Mouse (Mus musculus) kidney, embryonic 15.5 days (tissue): ENCODE data around the gene Efcab11. TPM values are rescaled to one million over a fixed set of nuclear protein-coding genes. Genes with fewer than 3 reads are reported as not detected.

Source experiments
- ATAC-seq: fragments of 200-750 bp; cut with Nextera tagmentation; replicated peaks from 2 replicates; pipeline ENCODE4 v1.8.0; 2017; ENCODE audit warnings: moderate TSS enrichment; ENCODE audit not compliant: low FRiP score
- H3K27ac ChIP-seq: fragments of 300-500 bp; sonication (generic); 2 replicates; pipeline ENCODE4 v1.5.1; 2015; ENCODE audit warnings: mild to moderate bottlenecking, inconsistent platforms
- H3K27me3 ChIP-seq: fragments of 300-500 bp; sonication (generic); 2 replicates; pipeline ENCODE4 v1.6.1; 2015; ENCODE audit warnings: inconsistent platforms
- H3K36me3 ChIP-seq: fragments of 300-500 bp; sonication (generic); 2 replicates; pipeline ENCODE4 v1.6.1; 2015; ENCODE audit warnings: inconsistent platforms
- H3K4me1 ChIP-seq: fragments of 300-500 bp; sonication (generic); 2 replicates; pipeline ENCODE4 v1.6.1; 2015; ENCODE audit warnings: inconsistent platforms
- H3K4me2 ChIP-seq: fragments of 300-500 bp; sonication (generic); 2 replicates; pipeline ENCODE4 v1.6.1; 2015; ENCODE audit warnings: moderate library complexity, mild to moderate bottlenecking, inconsistent platforms
- H3K4me3 ChIP-seq: fragments of 300-500 bp; sonication (generic); replicated peaks from 2 replicates; pipeline ENCODE4 v1.5.1; 2015; ENCODE audit warnings: mild to moderate bottlenecking, inconsistent platforms
- H3K9ac ChIP-seq: fragments of 300-500 bp; sonication (generic); 2 replicates; pipeline ENCODE4 v1.6.1; 2015; ENCODE audit warnings: mild to moderate bottlenecking, inconsistent platforms
- H3K9me3 ChIP-seq: fragments of 300-500 bp; sonication (generic); replicated peaks from 2 replicates; pipeline ENCODE4 v1.6.1; 2016; ENCODE audit warnings: inconsistent platforms
- WGBS: fragments of 180-500 bp; shearing (Covaris S2); methylation state at CpG from one replicate; pipeline ENCODE4 v1.1.7; 2015; ENCODE audit warnings: mixed read lengths; 5-methylcytosine and 5-hydroxymethylcytosine counted together
- polyA plus RNA-seq: library from polyadenylated mRNA; unstranded; fragments of >200 nt; fragmentation: Nextera tagmentation; extraction: Ambion mirVana; gene quantifications from 2 replicates; pipeline ENCODE4 v1.2.1, GENCODE M21; 2015

Gene Efcab11
- 10.7 and 12.7 TPM in 2 replicates for polyA plus RNA-seq

GRCm38 (mm10) chr12:99884269-99885261 is at the start of gene Efcab11, which contains the start of gene Tdp1:
Gene Efcab11 (minus strand): TSS chr12:99884439.
Gene Tdp1 (plus strand): TSS chr12:99884517.
- Histone ChIP-seq H3K4me3 (peak within 1 kb of the TSS; percentile 79), H3K4me1 (peaks cover 21% of the 10 kb centered on the region), H3K9ac (peak within 1 kb of the TSS; percentile 92), H3K27ac (peak within 1 kb of the TSS; percentile 82), H3K4me2 (peak within 1 kb of the TSS; percentile 93), H3K36me3 (no peaks in the 10 kb centered on the region; the same call in 1 of the 2 replicates), H3K9me3 (no peaks in the 10 kb centered on the region), H3K27me3 (no peaks in the 10 kb centered on the region)
- ATAC-seq = peak; percentile 90
- under 1% methylated on average over 73 of the region's 73 CpGs for WGBS

DNA sequence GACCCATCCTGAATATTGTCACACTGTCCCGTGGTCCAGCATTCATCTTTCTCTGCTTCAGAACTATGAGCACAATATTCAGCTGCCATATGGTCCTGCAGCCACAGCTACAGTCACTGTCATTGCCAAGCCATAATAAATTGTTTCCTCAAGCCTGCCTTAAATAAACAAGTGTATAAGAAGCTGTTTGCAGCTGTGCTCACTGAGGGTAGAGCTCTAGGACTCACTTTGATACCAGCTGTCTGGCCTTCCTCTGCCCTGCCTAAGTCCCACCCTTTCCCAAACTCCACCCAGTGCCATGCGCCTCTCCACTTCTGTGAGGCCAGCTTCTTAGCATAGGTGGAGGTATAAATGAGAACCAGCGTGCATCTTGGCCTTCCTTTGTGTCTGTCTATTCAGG is 49.4 kb upstream of the Efcab11 start:
- H3K4me3 ChIP-seq = no peak overlapping the region
- no peaks in the 10 kb centered on the region for H3K4me1 ChIP-seq
- no peaks in the 10 kb centered on the region for H3K27me3 ChIP-seq
- H3K9me3 ChIP-seq = no peaks in the 10 kb centered on the region
- WGBS = 85% methylated on average over 3 of the region's 3 CpGs
- ATAC-seq = no peak
- H3K36me3 ChIP-seq = peaks cover 36% of the 10 kb centered on the region
- H3K9ac ChIP-seq = no peak overlapping the region
- H3K4me2 ChIP-seq = no peak overlapping the region
- H3K27ac ChIP-seq = no peak overlapping the region

DNA sequence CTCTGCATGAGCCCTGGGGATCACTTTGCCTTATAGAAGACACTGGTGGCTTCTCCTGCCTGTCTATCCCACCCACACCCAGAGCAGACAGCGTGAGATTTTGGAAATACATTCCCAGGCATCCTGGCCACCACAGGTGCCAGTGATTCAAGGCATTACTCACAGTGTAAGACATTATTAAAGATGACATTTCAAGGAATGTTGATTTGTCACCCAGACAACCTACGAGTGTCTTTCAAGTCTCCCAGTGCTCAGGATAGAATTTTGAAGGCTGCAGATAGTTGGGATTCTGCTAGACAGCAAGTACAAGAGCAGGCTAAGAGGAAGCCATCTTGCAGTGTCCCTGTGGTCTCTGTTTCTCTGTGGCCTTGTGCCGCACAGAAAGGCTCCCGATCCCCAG is 48.0 kb upstream of the Efcab11 start:
- Histone ChIP-seq H3K36me3 (peaks cover 36% of the 10 kb centered on the region), H3K27ac (no peak overlapping the region), H3K9ac (no peak overlapping the region), H3K4me2 (no peak overlapping the region), H3K9me3 (no peaks in the 10 kb centered on the region), H3K27me3 (no peaks in the 10 kb centered on the region), H3K4me3 (no peak overlapping the region), H3K4me1 (no peaks in the 10 kb centered on the region)
- 89% methylated on average over 4 of the region's 4 CpGs for WGBS
- ATAC-seq = no peak

DNA sequence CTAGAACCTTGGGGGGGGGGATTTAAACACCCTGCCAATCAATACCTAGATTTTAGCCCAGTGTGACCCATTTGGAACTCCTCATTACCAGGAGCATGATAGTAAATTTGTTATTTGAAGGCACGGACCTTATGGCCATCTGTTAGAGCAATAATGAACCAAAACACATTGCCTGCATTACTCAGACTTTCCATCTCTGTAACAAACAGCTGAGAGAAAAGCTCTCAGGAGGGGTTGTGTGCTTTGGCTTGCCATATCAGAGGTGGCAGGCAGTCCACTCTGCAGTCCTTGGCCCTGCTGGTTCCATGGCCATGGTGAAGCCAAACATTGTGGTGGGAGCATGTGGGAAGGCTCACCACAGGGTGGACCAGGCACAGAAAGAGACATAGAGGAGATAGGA is 44.9 kb upstream of the Efcab11 start:
- ATAC-seq = no peak
- Histone ChIP-seq H3K4me1 (no peaks in the 10 kb centered on the region), H3K27me3 (no peaks in the 10 kb centered on the region), H3K27ac (no peak overlapping the region), H3K9me3 (no peaks in the 10 kb centered on the region), H3K9ac (no peak overlapping the region), H3K4me3 (no peak overlapping the region), H3K36me3 (peaks cover 27% of the 10 kb centered on the region; the same call in 1 of the 2 replicates), H3K4me2 (no peak overlapping the region)
- WGBS = 81% methylated on average over 1 of the region's 1 CpGs

DNA sequence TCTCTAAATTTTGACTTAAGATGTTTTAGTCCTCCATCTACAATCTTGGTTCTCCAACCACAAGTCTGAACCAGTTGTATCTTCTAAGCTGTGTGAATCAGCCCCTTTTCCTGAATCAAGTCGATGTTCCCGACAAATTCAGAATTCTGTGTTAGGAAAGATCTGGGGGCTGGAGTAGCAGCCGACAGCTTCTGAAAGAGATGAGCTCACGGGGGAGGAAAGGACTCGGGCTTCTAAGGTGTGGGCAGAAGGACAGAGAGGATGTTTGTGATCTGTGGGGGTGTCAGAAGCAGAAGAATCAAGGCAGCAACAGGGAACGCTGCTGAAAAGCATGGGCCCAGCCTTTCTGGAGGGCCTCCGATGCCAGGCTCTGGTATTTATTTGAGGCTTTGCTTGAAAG is 44.1 kb upstream of the Efcab11 start:
- H3K4me2 ChIP-seq = no peak overlapping the region
- no peak overlapping the region for H3K4me3 ChIP-seq
- no peaks in the 10 kb centered on the region for H3K4me1 ChIP-seq
- H3K27me3 ChIP-seq = no peaks in the 10 kb centered on the region
- 75% methylated on average over 7 of the region's 7 CpGs for WGBS
- peaks cover 24% of the 10 kb centered on the region; the same call in 1 of the 2 replicates for H3K36me3 ChIP-seq
- H3K9ac ChIP-seq = no peak overlapping the region
- H3K9me3 ChIP-seq = no peaks in the 10 kb centered on the region
- no peak for ATAC-seq
- H3K27ac ChIP-seq = no peak overlapping the region

DNA sequence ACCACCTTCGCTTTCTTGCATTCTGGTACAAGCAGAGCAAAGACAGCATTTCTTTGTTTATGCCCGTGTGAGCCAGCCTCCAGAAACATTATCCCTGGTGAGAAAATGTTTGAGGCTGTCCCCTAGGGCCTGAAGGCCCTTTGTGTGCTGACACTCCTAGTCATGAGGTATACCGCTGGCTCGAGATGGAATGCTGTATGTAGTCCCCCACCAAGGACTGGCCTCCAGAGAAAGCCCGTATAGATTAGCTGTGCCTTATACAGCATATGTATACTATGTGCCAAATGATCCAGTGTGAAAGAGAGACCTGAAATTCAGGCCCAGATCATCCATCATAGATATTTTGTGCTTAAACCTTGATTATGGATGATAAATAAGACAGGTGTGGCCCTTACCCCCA is 39.5 kb upstream of the Efcab11 start:
- Histone ChIP-seq H3K4me3 (no peak overlapping the region), H3K4me1 (no peaks in the 10 kb centered on the region), H3K4me2 (no peak overlapping the region), H3K27me3 (no peaks in the 10 kb centered on the region), H3K27ac (no peak overlapping the region), H3K36me3 (peaks cover 37% of the 10 kb centered on the region; the same call in 1 of the 2 replicates), H3K9ac (no peak overlapping the region), H3K9me3 (no peaks in the 10 kb centered on the region)
- 81% methylated on average over 5 of the region's 5 CpGs for WGBS
- ATAC-seq = no peak

DNA sequence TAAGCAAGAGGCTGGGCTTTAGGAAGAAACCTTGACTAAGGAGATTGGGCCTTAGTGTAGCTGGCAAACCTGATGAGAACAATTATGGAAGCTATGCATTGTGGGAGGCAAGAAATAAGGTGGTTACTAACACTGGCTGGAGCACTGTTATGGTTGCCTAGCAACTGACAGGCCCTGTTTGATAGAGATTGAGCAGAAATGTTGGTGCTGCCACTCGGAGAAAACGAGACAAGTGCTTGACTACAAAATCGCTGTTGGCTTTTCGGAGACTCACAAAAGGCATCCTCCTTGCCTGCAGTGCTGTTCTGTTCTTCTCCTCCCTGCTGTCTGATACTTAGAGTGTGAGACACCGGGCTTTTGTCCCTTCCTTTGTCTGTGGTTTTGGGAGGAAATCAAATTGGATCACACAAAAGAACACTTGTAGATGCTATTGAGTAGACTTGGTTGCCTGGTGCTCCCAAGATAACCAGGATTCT is 38.9 kb upstream of the Efcab11 start:
- H3K27ac ChIP-seq = no peak overlapping the region
- peaks cover 41% of the 10 kb centered on the region; the same call in 1 of the 2 replicates for H3K36me3 ChIP-seq
- no peaks in the 10 kb centered on the region for H3K27me3 ChIP-seq
- no peak overlapping the region for H3K9ac ChIP-seq
- ATAC-seq = no peak
- no peaks in the 10 kb centered on the region for H3K4me1 ChIP-seq
- 82% methylated on average over 5 of the region's 5 CpGs for WGBS
- H3K4me3 ChIP-seq = no peak overlapping the region
- no peaks in the 10 kb centered on the region for H3K9me3 ChIP-seq
- no peak overlapping the region for H3K4me2 ChIP-seq

- WGBS = 77% methylated on average over 3 of the region's 3 CpGs
- Histone ChIP-seq H3K27ac (no peak overlapping the region), H3K4me2 (no peak overlapping the region)
These were observed 36.8 kb upstream of the Efcab11 start for GRCm38 (mm10) chr12:99921045-99921444.

DNA sequence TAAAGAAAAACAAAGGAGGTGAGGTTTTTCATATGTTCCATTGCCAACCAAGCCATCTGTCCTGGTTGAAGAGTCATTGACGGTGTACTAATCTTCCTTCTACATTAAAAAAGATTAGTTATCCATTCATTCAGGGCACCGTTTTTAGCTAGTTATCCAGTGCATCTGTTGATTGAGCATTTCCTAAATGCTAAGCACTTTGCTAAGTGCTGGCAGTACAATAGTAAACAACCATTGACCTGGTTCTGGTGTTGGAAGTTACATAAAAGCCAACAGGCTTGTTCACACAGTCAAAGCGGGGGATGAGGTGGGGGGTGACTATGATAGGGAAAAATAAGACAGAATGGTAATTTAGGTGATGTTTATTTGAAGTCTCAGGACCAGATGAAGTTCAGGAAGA is 35.4 kb upstream of the Efcab11 start:
- 91% methylated on average over 3 of the region's 3 CpGs for WGBS
- no peak overlapping the region for H3K4me3 ChIP-seq
- no peak overlapping the region for H3K4me2 ChIP-seq
- no peak overlapping the region for H3K9ac ChIP-seq
- H3K27me3 ChIP-seq = no peaks in the 10 kb centered on the region
- H3K9me3 ChIP-seq = no peaks in the 10 kb centered on the region
- no peak overlapping the region for H3K27ac ChIP-seq
- H3K36me3 ChIP-seq = peaks cover 62% of the 10 kb centered on the region
- H3K4me1 ChIP-seq = no peaks in the 10 kb centered on the region
- no peak for ATAC-seq

More at GRCm38 (mm10) chr12:99921045-99921444, 36.8 kb upstream of the Efcab11 start:
- Histone ChIP-seq H3K36me3 (peaks cover 55% of the 10 kb centered on the region; the same call in 1 of the 2 replicates), H3K9me3 (no peaks in the 10 kb centered on the region), H3K27me3 (no peaks in the 10 kb centered on the region), H3K4me3 (no peak overlapping the region), H3K9ac (no peak overlapping the region), H3K4me1 (no peaks in the 10 kb centered on the region)
- ATAC-seq = no peak

GRCm38 (mm10) chr12:99917800-99918427 is 33.7 kb upstream of the Efcab11 start:
- H3K27me3 ChIP-seq = no peaks in the 10 kb centered on the region
- H3K9me3 ChIP-seq = no peaks in the 10 kb centered on the region
- H3K36me3 ChIP-seq = peaks cover 62% of the 10 kb centered on the region
- H3K9ac ChIP-seq = no peak overlapping the region
- 72% methylated on average over 15 of the region's 15 CpGs for WGBS
- no peaks in the 10 kb centered on the region for H3K4me1 ChIP-seq
- H3K27ac ChIP-seq = no peak overlapping the region
- no peak overlapping the region for H3K4me3 ChIP-seq
- ATAC-seq = no peak
- H3K4me2 ChIP-seq = no peak overlapping the region

GRCm38 (mm10) chr12:99911466-99911865 is 27.2 kb upstream of the Efcab11 start:
- no peaks in the 10 kb centered on the region for H3K27me3 ChIP-seq
- no peak for ATAC-seq
- H3K4me2 ChIP-seq = no peak overlapping the region
- no peaks in the 10 kb centered on the region for H3K9me3 ChIP-seq
- no peak overlapping the region for H3K4me3 ChIP-seq
- no peak overlapping the region for H3K9ac ChIP-seq
- 82% methylated on average over 12 of the region's 12 CpGs for WGBS
- peaks cover 72% of the 10 kb centered on the region for H3K36me3 ChIP-seq
- no peaks in the 10 kb centered on the region for H3K4me1 ChIP-seq
- 0 out of 2 replicates have a peak overlapping the region, but pooled peaks have one; percentile 30 for H3K27ac ChIP-seq

DNA sequence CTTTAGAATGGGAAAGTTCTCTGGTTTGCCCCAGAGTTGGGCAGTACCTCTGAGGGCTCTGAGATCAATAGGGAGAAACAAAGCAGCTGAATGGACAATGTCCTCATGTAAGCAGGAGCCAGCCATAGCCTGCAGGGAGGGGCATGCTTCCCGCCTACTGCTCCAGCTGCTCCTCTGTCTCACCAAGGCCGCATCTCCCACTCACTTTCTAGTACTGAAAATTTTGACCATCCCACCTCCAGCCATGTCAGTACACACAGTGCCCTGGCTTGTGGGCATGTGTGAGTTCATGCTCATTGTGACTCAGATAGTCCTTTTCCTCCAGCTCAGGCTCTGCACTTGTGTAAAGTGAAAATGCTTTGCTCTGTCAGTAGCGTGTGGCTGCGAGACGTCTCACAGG is 20.3 kb upstream of the Efcab11 start:
- H3K4me3 ChIP-seq = no peak overlapping the region
- peaks cover 71% of the 10 kb centered on the region for H3K36me3 ChIP-seq
- H3K4me1 ChIP-seq = no peaks in the 10 kb centered on the region
- ATAC-seq = no peak
- H3K9me3 ChIP-seq = no peaks in the 10 kb centered on the region
- H3K9ac ChIP-seq = no peak overlapping the region
- no peak overlapping the region for H3K4me2 ChIP-seq
- H3K27me3 ChIP-seq = no peaks in the 10 kb centered on the region
- WGBS = 92% methylated on average over 5 of the region's 5 CpGs
- no peak overlapping the region for H3K27ac ChIP-seq
